Mouse (Mus musculus) heart, adult 2 months (tissue): ENCODE measurements around the gene Ankrd33b. TPM values are rescaled to one million over a fixed set of nuclear protein-coding genes. Genes with fewer than 3 reads are reported as not detected.

ENCODE experiments used
- DNase-seq, 2 experiments: peaks; one replicate each; pipeline ENCODE4 v3.0.0; 2021
- H3K27ac ChIP-seq: fragments of 200-600 bp; 2 replicates; pipeline ENCODE4 v1.8.1; 2022
- H3K27me3 ChIP-seq: fragments of 200-500 bp; 2 replicates; pipeline ENCODE4 v1.6.1; 2012; ENCODE audit warnings: mild to moderate bottlenecking, low read length, inconsistent platforms, mixed read lengths; ENCODE audit not compliant: control insufficient read depth, insufficient read depth
- H3K36me3 ChIP-seq: fragments of 200-500 bp; 2 replicates; pipeline ENCODE4 v1.6.1; 2012; ENCODE audit warnings: low read length, inconsistent platforms; ENCODE audit not compliant: control insufficient read depth, insufficient read depth
- H3K4me1 ChIP-seq: fragments of 200-500 bp; 2 replicates; pipeline ENCODE4 v1.6.1; 2011; ENCODE audit warnings: low read length; ENCODE audit not compliant: control insufficient read depth, insufficient read depth
- H3K4me3 ChIP-seq: fragments of 200-600 bp; 2 replicates; pipeline ENCODE4 v1.8.1; 2022
- H3K79me2 ChIP-seq: fragments of 200-500 bp; replicated peaks from 2 replicates; pipeline ENCODE4 v1.6.1; 2012; ENCODE audit warnings: mild to moderate bottlenecking, inconsistent platforms, low read length, moderate library complexity, mixed read lengths; ENCODE audit not compliant: control insufficient read depth, insufficient read depth
- H3K9ac ChIP-seq: fragments of 200-500 bp; 2 replicates; pipeline ENCODE4 v1.6.1; 2012; ENCODE audit warnings: low read depth, mild to moderate bottlenecking, control low read depth, inconsistent platforms, low read length, mixed read lengths
- CTCF ChIP-seq: fragments of 200-600 bp; IDR thresholded peaks from 2 replicates; pipeline ENCODE4 v1.8.1; 2022; ENCODE audit warnings: antibody characterized with exemption, mild to moderate bottlenecking, moderate library complexity
- EP300 ChIP-seq: fragments of 200-500 bp; IDR thresholded peaks from 2 replicates; pipeline ENCODE4 v1.6.1; 2011; ENCODE audit warnings: low read depth, low read length, control low read depth; ENCODE audit not compliant: insufficient read depth
- POLR2A ChIP-seq: fragments of 200-500 bp; IDR thresholded peaks from 2 replicates; pipeline ENCODE4 v1.6.1; 2011; ENCODE audit warnings: mild to moderate bottlenecking, low read depth, low read length, control low read depth; ENCODE audit not compliant: insufficient read depth
- WGBS: fragments of 180-500 bp; shearing (Covaris S2); methylation state at CpG from one replicate; pipeline ENCODE4 v1.1.7; 2018; 5-methylcytosine and 5-hydroxymethylcytosine counted together
- intact Hi-C: fragments of 180-260 bp; cut with DNase I; formaldehyde crosslinking; loops from one replicate; pipeline ENCODE4 v1.15.1; 2025
- polyA plus RNA-seq: library from polyadenylated mRNA; depleted of rRNA; stranded (reverse); fragments of >200 nt; gene quantifications from 2 replicates; pipeline ENCODE4 v1.2.3, GENCODE M21; 2012
- total RNA-seq, 2 experiments: library from RNA; stranded (reverse); gene quantifications; 2 replicates each; pipeline ENCODE4 v1.2.3; 2021

The Ankrd33b gene
- total and polyA plus RNA-seq, 3 experiments, result 7.8 to 32.8 (median 28.6) TPM

GRCm38 (mm10) chr15:31407490-31407889 lies 40.0 kb upstream of the Ankrd33b start:
- Histone ChIP-seq H3K36me3 (no peaks in the 10 kb centered on the region), H3K27me3 (no peaks in the 10 kb centered on the region), H3K79me2 (no peaks in the 10 kb centered on the region), H3K9ac (no peak overlapping the region), H3K4me3 (no peak overlapping the region), H3K27ac (no peak overlapping the region), H3K4me1 (no peaks in the 10 kb centered on the region; the same call in 1 of the 2 replicates)
- 64% methylated on average over 4 of the region's 4 CpGs for WGBS
- intact Hi-C loops, result no loop called here
- no peak for DNase-seq
- TF ChIP-seq CTCF (no peak), EP300 (no peak), POLR2A (no peak)

DNA sequence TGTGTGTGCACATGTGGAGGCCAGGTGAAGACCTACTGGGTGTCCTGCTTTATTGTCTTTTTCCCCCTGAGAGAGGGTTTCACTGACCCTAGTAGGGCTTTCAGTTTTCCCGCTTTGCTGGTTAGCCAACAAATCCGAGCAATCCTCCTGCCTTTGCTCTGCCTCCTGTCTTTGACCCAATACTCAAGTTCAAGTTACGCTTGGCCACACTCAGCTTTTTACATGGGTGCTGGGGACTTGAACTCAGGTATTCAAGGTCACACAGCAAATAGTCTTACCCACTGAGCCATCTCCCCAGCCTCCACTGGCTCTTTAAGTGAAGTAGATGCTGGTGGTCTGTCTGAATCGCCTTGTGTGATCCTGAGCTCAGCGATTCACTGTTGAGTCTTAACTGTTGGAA lies 39.4 kb upstream of the Ankrd33b start:
- Histone ChIP-seq H3K4me1 (no peaks in the 10 kb centered on the region; the same call in 1 of the 2 replicates), H3K79me2 (no peaks in the 10 kb centered on the region), H3K9ac (no peak overlapping the region), H3K36me3 (no peaks in the 10 kb centered on the region), H3K4me3 (no peak overlapping the region), H3K27me3 (no peaks in the 10 kb centered on the region), H3K27ac (no peak overlapping the region)
- no peak for TF ChIP-seq CTCF
- no peak for TF ChIP-seq POLR2A
- WGBS, result 87% methylated on average over 5 of the region's 5 CpGs
- DNase-seq, result no peak
- intact Hi-C loops, result no loop called here

DNA sequence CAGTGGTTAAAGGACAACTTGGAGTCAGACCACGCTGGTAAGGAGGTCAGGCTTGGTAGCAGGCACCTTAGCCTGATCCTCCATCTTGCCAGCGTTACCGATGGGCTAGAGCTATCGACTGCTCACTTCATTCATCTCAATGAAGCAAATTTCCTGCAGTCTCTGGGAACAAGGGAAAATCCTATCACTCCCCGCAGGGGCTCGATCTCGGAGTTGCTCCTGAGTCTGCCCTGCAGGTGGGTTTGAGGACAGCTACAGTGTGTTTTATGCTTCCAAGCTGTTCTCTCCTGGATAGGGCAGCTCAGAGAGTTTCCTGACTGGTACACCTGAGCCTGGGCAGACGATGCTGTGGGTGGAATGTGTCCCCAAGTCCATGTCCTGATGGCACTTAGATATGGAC lies 36.8 kb upstream of the Ankrd33b start:
- DNase-seq, result no peak
- H3K27me3 ChIP-seq, result no peaks in the 10 kb centered on the region
- WGBS, result 86% methylated on average over 8 of the region's 8 CpGs
- intact Hi-C loops, result no loop called here
- no peaks in the 10 kb centered on the region for H3K4me1 ChIP-seq
- H3K36me3 ChIP-seq, result no peaks in the 10 kb centered on the region
- H3K9ac ChIP-seq, result no peak overlapping the region
- H3K4me3 ChIP-seq, result no peak overlapping the region
- no peak overlapping the region for H3K27ac ChIP-seq
- TF ChIP-seq EP300 (no peak), CTCF (no peak), POLR2A (no peak)
- no peaks in the 10 kb centered on the region for H3K79me2 ChIP-seq

GRCm38 (mm10) chr15:31402200-31402892 lies 34.8 kb upstream of the Ankrd33b start:
- no peaks in the 10 kb centered on the region for H3K27me3 ChIP-seq
- no peak overlapping the region for H3K9ac ChIP-seq
- no peaks in the 10 kb centered on the region for H3K4me1 ChIP-seq
- H3K79me2 ChIP-seq, result no peaks in the 10 kb centered on the region
- no peak overlapping the region for H3K4me3 ChIP-seq
- H3K27ac ChIP-seq, result no peak overlapping the region
- no peak for DNase-seq
- TF ChIP-seq POLR2A (no peak), EP300 (no peak), CTCF (no peak)
- 88% methylated on average over 12 of the region's 12 CpGs for WGBS
- H3K36me3 ChIP-seq, result no peaks in the 10 kb centered on the region
- intact Hi-C loops, result no loop called here

DNA sequence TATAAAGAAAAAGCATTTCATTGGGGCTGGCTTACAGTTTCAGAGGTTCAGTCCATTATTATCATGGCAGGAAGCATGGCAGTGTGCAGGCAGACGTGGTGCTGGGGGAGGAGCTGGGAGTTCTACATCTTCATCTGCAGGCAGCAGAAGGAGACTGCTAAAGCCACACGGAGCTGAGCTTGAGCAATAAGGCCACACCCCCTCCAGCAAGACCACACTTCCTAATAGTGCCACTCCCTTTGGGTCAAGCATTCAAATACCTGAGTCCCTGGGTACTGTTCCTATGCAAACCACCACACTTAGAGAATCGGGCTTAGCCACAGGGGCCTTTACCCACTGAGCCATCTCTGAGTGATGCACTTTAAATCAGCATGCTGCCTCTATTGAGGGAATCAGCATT lies 33.4 kb upstream of the Ankrd33b start:
- 64% methylated on average over 3 of the region's 3 CpGs for WGBS
- H3K4me3 ChIP-seq, result no peak overlapping the region
- H3K79me2 ChIP-seq, result no peaks in the 10 kb centered on the region
- no peaks in the 10 kb centered on the region for H3K4me1 ChIP-seq
- no peak overlapping the region for H3K27ac ChIP-seq
- intact Hi-C loops, result no loop called here
- no peaks in the 10 kb centered on the region for H3K27me3 ChIP-seq
- no peak for TF ChIP-seq CTCF
- no peak for TF ChIP-seq EP300
- no peak for TF ChIP-seq POLR2A
- no peak for DNase-seq
- H3K9ac ChIP-seq, result no peak overlapping the region
- H3K36me3 ChIP-seq, result no peaks in the 10 kb centered on the region

DNA sequence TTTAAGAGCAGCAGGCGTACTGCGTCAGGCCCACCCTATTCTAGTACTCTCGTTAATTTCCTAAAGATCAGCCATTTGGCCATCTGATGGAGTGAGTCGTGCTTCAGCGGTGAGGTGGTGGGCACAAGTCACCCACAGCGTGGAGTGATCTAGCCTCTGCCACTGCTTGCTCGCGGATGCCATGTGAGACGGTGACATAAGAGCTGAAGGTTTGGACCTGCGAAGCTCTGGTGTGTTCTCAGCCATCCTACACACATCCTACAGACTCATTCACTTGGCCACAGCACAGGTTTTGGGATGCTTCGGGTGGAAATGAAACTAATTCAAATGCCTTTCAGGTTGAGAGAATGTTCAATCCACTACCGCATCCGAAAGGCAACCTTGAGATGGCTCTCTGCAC lies 31.2 kb upstream of the Ankrd33b start:
- H3K79me2 ChIP-seq, result no peaks in the 10 kb centered on the region
- H3K27ac ChIP-seq, result no peak overlapping the region
- H3K27me3 ChIP-seq, result no peaks in the 10 kb centered on the region
- no peak overlapping the region for H3K9ac ChIP-seq
- no peaks in the 10 kb centered on the region for H3K36me3 ChIP-seq
- intact Hi-C loops, result no loop called here
- DNase-seq, result no peak
- TF ChIP-seq EP300 (no peak), CTCF (no peak)
- WGBS, result 95% methylated on average over 13 of the region's 13 CpGs
- no peak overlapping the region for H3K4me3 ChIP-seq
- H3K4me1 ChIP-seq, result peaks cover 4% of the 10 kb centered on the region; the same call in 1 of the 2 replicates

DNA sequence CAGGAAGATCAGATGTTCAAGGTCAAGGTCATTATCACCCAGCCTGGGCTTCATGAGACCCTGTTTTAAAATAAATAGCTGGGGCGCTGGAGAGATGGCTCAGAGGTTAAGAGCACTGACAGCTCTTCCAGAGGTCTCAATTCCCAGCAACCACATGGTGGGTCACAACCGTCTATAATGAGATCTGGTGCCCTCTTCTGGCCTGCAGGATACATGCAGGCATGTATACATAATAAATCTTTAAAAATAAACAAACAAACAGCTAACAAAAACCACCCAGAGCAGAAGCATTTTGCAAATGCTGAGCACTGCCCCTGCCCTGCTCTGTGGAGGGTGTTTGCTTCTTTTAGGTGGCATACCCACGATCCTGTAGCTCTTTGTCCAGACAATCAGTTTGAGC lies 29.9 kb upstream of the Ankrd33b start:
- WGBS, result 83% methylated on average over 3 of the region's 3 CpGs
- peaks cover 4% of the 10 kb centered on the region; the same call in 1 of the 2 replicates for H3K4me1 ChIP-seq
- H3K9ac ChIP-seq, result no peak overlapping the region
- H3K27me3 ChIP-seq, result no peaks in the 10 kb centered on the region
- intact Hi-C loops, result no loop called here
- no peak overlapping the region for H3K4me3 ChIP-seq
- no peaks in the 10 kb centered on the region for H3K36me3 ChIP-seq
- TF ChIP-seq CTCF (peak; percentile 63), EP300 (no peak)
- no peak for DNase-seq
- H3K79me2 ChIP-seq, result no peaks in the 10 kb centered on the region
- peak overlapping the region; percentile 79 for H3K27ac ChIP-seq
